8 mouse cellular contexts compared by ENCODE assay signal in the genomic region with DNA sequence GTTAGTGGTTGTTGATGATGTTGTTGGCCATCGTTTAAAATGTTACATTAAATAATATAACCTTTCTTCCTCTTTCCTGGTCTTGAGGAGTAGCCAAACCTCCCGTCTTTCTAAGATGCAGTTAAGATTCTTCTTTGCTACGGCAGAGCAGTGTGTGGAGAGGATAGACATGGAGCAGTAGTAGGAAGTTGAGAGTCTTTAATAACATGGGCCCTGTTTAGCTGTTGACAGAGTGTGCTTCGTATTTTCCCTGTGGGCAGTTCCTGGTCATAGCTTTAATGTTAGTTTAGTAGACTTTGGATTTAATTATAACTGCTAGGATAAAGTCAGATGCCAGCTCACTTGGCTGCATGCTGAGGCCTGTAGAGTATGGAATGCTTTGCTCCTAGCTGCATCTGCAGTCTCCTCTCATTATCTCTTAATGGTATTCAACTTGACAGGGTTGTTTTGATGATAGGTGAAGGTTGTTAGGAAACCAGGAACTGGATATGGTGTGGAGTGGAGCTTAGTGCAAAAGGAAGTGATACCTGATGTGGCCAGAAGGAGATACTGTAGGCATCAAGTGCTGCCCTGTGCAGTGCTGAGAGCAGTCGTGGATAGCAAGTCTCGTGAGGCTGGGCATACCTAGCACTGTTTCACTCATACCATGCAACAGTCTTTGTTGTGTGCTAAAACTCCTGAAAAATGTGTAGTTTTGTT.
A peak's percentile ranks its signal among the peaks of the same experiment; 100 is the strongest.
DNase-seq lines count a peak whose midpoint lies in the region; ATAC-seq lines count a peak whose summit lies in the region.

No protein-coding gene starts in this region.

- peak overlapping the region; percentile 71 for H3K27ac ChIP-seq in heart, embryonic 11.5 days (ENCODE audit: low read depth, low read length)

- H3K9ac ChIP-seq in heart, embryonic 11.5 days (ENCODE audit: low read depth, low read length), result no peak overlapping the region

- peak; percentile 70; the same call in 1 of the 2 replicates for ATAC-seq in heart, embryonic 11.5 days (replicated peaks; ENCODE audit: insufficient number of reproducible peaks, low FRiP score, low TSS enrichment)
- ATAC-seq in cerebellum, adult (ENCODE audit: insufficient number of reproducible peaks, low FRiP score, low TSS enrichment), result no peak

- WGBS in heart, embryonic 11.5 days (ENCODE audit: insufficient replicate concordance), result 25% methylated on average over 6 of the region's 6 CpGs

- peaks cover 46% of the 10 kb centered on the region for H3K4me1 ChIP-seq in heart, embryonic 11.5 days (ENCODE audit: control insufficient read depth, insufficient read depth, low read length)

- H3K27me3 ChIP-seq in heart, embryonic 11.5 days (ENCODE audit: control insufficient read depth, insufficient read depth, low read length), result no peaks in the 10 kb centered on the region

- DNase-seq in embryo, embryonic 10.5 days (ENCODE audit: low spot score), result peak; percentile 27
- no peak for DNase-seq in embryo, embryonic 9.5 days (ENCODE audit: extremely low spot score)
- DNase-seq in CD4-positive helper T cell, adult 2 months (ENCODE audit: low read depth, low spot score), result peak; percentile 54
- peak; percentile 41 for DNase-seq in lung, postnatal 25 days (ENCODE audit: low spot score)
- DNase-seq in cerebellum, adult 18-20 months, result no peak
- DNase-seq in cerebellum, postnatal 4 days (ENCODE audit: low spot score in 2 of 2), result no peak

- no peaks in the 10 kb centered on the region for H3K36me3 ChIP-seq in heart, embryonic 11.5 days (ENCODE audit: control insufficient read depth, insufficient read depth, low read length)

- H3K9me3 ChIP-seq in heart, embryonic 11.5 days (replicated peaks; ENCODE audit: control insufficient read depth, low read length), result no peaks in the 10 kb centered on the region

- peak overlapping the region; percentile 45 for H3K4me2 ChIP-seq in heart, embryonic 11.5 days

- no peak overlapping the region for H3K4me3 ChIP-seq in heart, embryonic 11.5 days (ENCODE audit: low read depth, low read length)

Comparison
In these comparisons a context has a peak if more than half of its experiments do, and no peak if none do; other contexts are left out.
1. DNase-seq: peak in embryo, embryonic 10.5 days (single experiment), CD4-positive helper T cell, adult 2 months (single experiment) and lung, postnatal 25 days (single experiment); none in embryo, embryonic 9.5 days (single experiment), cerebellum, adult 18-20 months (0 of 2) and cerebellum, postnatal 4 days (0 of 2).